Mouse (Mus musculus) MEL (cell line): ENCODE measurements at regions not wholly inside any gene's neighbourhood (a gene's known extent, or its start where the extent isn't known, plus 50 kb on each side); places are given as distances from the start of the nearest gene placed in this dataset.
A peak's percentile ranks its signal among the peaks of the same experiment; 100 is the strongest.

Experiments
- DNase-seq: peaks from one replicate; pipeline ENCODE4 v3.0.0; 2011; ENCODE audit warnings: low read depth, low spot score
- H3K27ac ChIP-seq: 2 replicates; pipeline ENCODE4 v1.5.1; 2012; ENCODE audit warnings: low read depth, mild to moderate bottlenecking, control low read depth, low read length, moderate library complexity; ENCODE audit not compliant: control insufficient read depth
- H3K27me3 ChIP-seq, 2 experiments: fragments of 150-350 bp in 1 of 2; sonication (generic) in 1 of 2; 2 replicates each; pipeline ENCODE4 v1.6.1; 2012; ENCODE audit warnings: low read length in 2 of 2, mild to moderate bottlenecking in 2 of 2, improper control_type of control experiment in 1 of 2, moderate library complexity in 1 of 2; ENCODE audit not compliant: insufficient read depth in 2 of 2, control insufficient read depth in 1 of 2
- H3K36me3 ChIP-seq, 2 experiments: 2 replicates each; pipeline ENCODE4 v1.6.1; 2012 to 2014; ENCODE audit warnings: low read length in 2 of 2, improper control_type of control experiment in 1 of 2, inconsistent platforms in 1 of 2, mild to moderate bottlenecking in 1 of 2; ENCODE audit not compliant: insufficient read depth in 2 of 2, control insufficient read depth in 1 of 2
- H3K4me1 ChIP-seq, 2 experiments: fragments of 150-350 bp in 1 of 2; sonication (generic) in 1 of 2; 2 replicates each; pipeline ENCODE4 v1.6.1; 2012; ENCODE audit warnings: low read length in 2 of 2, improper control_type of control experiment in 1 of 2, mild to moderate bottlenecking in 1 of 2; ENCODE audit not compliant: insufficient read depth in 2 of 2, control insufficient read depth in 1 of 2
- H3K4me3 ChIP-seq, 2 experiments: fragments of 150-350 bp in 1 of 2; sonication (generic) in 1 of 2; 2 replicates each; pipeline ENCODE4 v1.5.1; 2012; ENCODE audit warnings: low read depth in 2 of 2, low read length in 2 of 2, mild to moderate bottlenecking in 2 of 2, moderate library complexity in 2 of 2, control low read depth in 1 of 2, improper control_type of control experiment in 1 of 2; ENCODE audit not compliant: control insufficient read depth in 1 of 2, insufficient read depth in 1 of 2
- H3K79me2 ChIP-seq: 2 replicates; pipeline ENCODE4 v1.6.1; 2012; ENCODE audit warnings: mild to moderate bottlenecking, low read length, moderate library complexity; ENCODE audit not compliant: control insufficient read depth, poor library complexity, insufficient read depth
- H3K9ac ChIP-seq: 2 replicates; pipeline ENCODE4 v1.6.1; 2012; ENCODE audit warnings: low read depth, mild to moderate bottlenecking, control low read depth, low read length, moderate library complexity; ENCODE audit not compliant: control insufficient read depth, poor library complexity, severe bottlenecking
- H3K9me3 ChIP-seq: fragments of 150-350 bp; sonication (generic); replicated peaks from 2 replicates; pipeline ENCODE4 v1.6.1; 2012; ENCODE audit warnings: mild to moderate bottlenecking, low read length, improper control_type of control experiment, moderate library complexity; ENCODE audit not compliant: insufficient read depth
- CHD1 ChIP-seq: IDR thresholded peaks from 2 replicates; pipeline ENCODE4 v1.6.1; 2012; ENCODE audit warnings: low read depth, mild to moderate bottlenecking, inconsistent platforms, low read length, improper control_type of control experiment
- CTCF ChIP-seq, 3 experiments: IDR thresholded peaks in 2 of 3; conservative IDR thresholded peaks in 1 of 3; 2 replicates each; pipeline ENCODE4 v1.5.1; 2011 to 2012; ENCODE audit warnings: low read length in 3 of 3, low read depth in 2 of 3, mild to moderate bottlenecking in 2 of 3, improper control_type of control experiment in 1 of 3, inconsistent platforms in 1 of 3, mixed read lengths in 1 of 3, moderate library complexity in 1 of 3; ENCODE audit not compliant: control insufficient read depth in 1 of 3, insufficient read depth in 1 of 3, poor library complexity in 1 of 3, severe bottlenecking in 1 of 3
- ELF1 ChIP-seq: IDR thresholded peaks from 2 replicates; pipeline ENCODE4 v1.6.1; 2014; ENCODE audit warnings: low read depth, mild to moderate bottlenecking, inconsistent platforms, low read length, improper control_type of control experiment, moderate library complexity
- ETS1 ChIP-seq: IDR thresholded peaks from 2 replicates; pipeline ENCODE4 v1.6.1; 2012; ENCODE audit warnings: low read depth, mild to moderate bottlenecking, inconsistent platforms, low read length, improper control_type of control experiment, moderate library complexity
- JUND ChIP-seq: IDR thresholded peaks from 2 replicates; pipeline ENCODE4 v1.6.1; 2011; ENCODE audit warnings: low read depth, mild to moderate bottlenecking, improper control_type of control experiment, low read length
- KAT2A ChIP-seq: conservative IDR thresholded peaks from 2 replicates; pipeline ENCODE4 v1.6.1; 2012; ENCODE audit warnings: low read depth, low read length, improper control_type of control experiment, inconsistent platforms
- MAX ChIP-seq: IDR thresholded peaks from 2 replicates; pipeline ENCODE4 v1.6.1; 2011; ENCODE audit warnings: low read length, improper control_type of control experiment
- MEF2A ChIP-seq: IDR thresholded peaks from 2 replicates; pipeline ENCODE4 v1.6.1; 2014; ENCODE audit warnings: low read depth, mild to moderate bottlenecking, inconsistent platforms, low read length, improper control_type of control experiment; ENCODE audit not compliant: poor library complexity, insufficient replicate concordance, severe bottlenecking; ENCODE audit errors: extremely low read depth
- MYB ChIP-seq: IDR thresholded peaks from 2 replicates; pipeline ENCODE4 v1.6.1; 2011; ENCODE audit warnings: mild to moderate bottlenecking, low read depth, low read length, improper control_type of control experiment
- NELFE ChIP-seq: IDR thresholded peaks from 2 replicates; pipeline ENCODE4 v1.6.1; 2011; ENCODE audit warnings: low read depth, low read length, improper control_type of control experiment
- POLR2A ChIP-seq, 2 experiments: IDR thresholded peaks; 2 replicates each; pipeline ENCODE4 v1.6.1; 2011 to 2012; ENCODE audit warnings: low read length in 2 of 2, mild to moderate bottlenecking in 2 of 2, control low read depth in 1 of 2, improper control_type of control experiment in 1 of 2, low read depth in 1 of 2, moderate library complexity in 1 of 2; ENCODE audit not compliant: control insufficient read depth in 1 of 2, insufficient read depth in 1 of 2, poor library complexity in 1 of 2
- POLR2AphosphoS2 ChIP-seq: IDR thresholded peaks from 2 replicates; pipeline ENCODE4 v1.6.1; 2011; ENCODE audit warnings: low read length, improper control_type of control experiment
- POLR2AphosphoS5 ChIP-seq: IDR thresholded peaks from 2 replicates; pipeline ENCODE4 v1.6.1; 2012; ENCODE audit warnings: low read depth, borderline replicate concordance, mild to moderate bottlenecking, inconsistent platforms, low read length, moderate library complexity, mixed read lengths
- RAD21 ChIP-seq: IDR thresholded peaks from 2 replicates; pipeline ENCODE4 v1.6.1; 2011; ENCODE audit warnings: mild to moderate bottlenecking, low read depth, low read length, improper control_type of control experiment
- RCOR1 ChIP-seq: IDR thresholded peaks from 2 replicates; pipeline ENCODE4 v1.6.1; 2012; ENCODE audit warnings: low read depth, mild to moderate bottlenecking, inconsistent platforms, low read length, improper control_type of control experiment
- TAL1 ChIP-seq: IDR thresholded peaks from 2 replicates; pipeline ENCODE4 v1.6.1; 2012; ENCODE audit warnings: mild to moderate bottlenecking, inconsistent platforms, low read length, moderate library complexity, mixed read lengths
- TBP ChIP-seq: IDR thresholded peaks from 2 replicates; pipeline ENCODE4 v1.8.0; 2011; ENCODE audit warnings: low read depth, low read length, improper control_type of control experiment
- USF2 ChIP-seq, 2 experiments: IDR thresholded peaks; 2 replicates each; pipeline ENCODE4 v1.6.1; 2011 to 2012; ENCODE audit warnings: improper control_type of control experiment in 2 of 2, low read length in 2 of 2, borderline replicate concordance in 1 of 2, inconsistent platforms in 1 of 2, low read depth in 1 of 2, mild to moderate bottlenecking in 1 of 2; ENCODE audit not compliant: insufficient read depth in 1 of 2

DNA sequence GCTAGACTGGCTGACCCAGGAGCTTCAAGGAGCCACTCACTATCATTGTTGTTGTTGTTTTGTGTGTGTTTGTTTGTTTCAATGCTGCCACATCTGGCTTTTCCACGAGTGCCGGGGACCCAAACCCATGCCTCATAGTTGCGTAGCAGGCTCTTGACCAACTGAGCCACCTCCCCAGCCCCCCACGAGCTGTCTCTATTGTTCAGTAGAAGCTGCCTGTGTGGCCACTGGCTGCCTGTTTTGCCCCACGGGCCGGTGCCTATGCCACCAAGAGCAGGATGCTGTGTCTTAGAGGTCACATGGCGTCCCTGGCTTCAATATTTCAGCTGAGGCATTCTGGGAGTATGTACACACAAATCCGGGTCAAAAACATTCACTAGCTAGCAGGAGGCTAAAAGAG is 75.4 kb upstream of the Maml3 start:
- DNase-seq = no peak
- Histone ChIP-seq H3K9me3 (no peaks in the 10 kb centered on the region), H3K9ac (no peak overlapping the region), H3K36me3 (peaks cover 0 to 6% of the 10 kb centered on the region in 2 experiments; a peak in 2 of 4 replicates), H3K4me1 (peaks cover 0 to 7% of the 10 kb centered on the region in 2 experiments; a peak in 3 of 4 replicates), H3K79me2 (no peaks in the 10 kb centered on the region), H3K27ac (no peak overlapping the region), H3K4me3 (no peak overlapping the region), H3K27me3 (no peaks in the 10 kb centered on the region; a peak in 1 of 4 replicates)
- no peak for TF ChIP-seq KAT2A
- no peak for TF ChIP-seq CHD1
- no peak for TF ChIP-seq TAL1
- no peak for TF ChIP-seq CTCF (IDR thresholded peaks at IDR 0.05 in 2 of 3, conservative IDR thresholded peaks at IDR 0.05 in 1 of 3; ENCODE audit: control insufficient read depth in 1 of 3, insufficient read depth in 1 of 3, low read depth in 2 of 3, low read length in 3 of 3, poor library complexity in 1 of 3, severe bottlenecking in 1 of 3)
- no peak for TF ChIP-seq ETS1
- no peak for TF ChIP-seq POLR2AphosphoS2
- TF ChIP-seq POLR2AphosphoS5 = no peak
- TF ChIP-seq MYB = no peak
- TF ChIP-seq USF2 (IDR thresholded peaks at IDR 0.05; ENCODE audit: borderline replicate concordance in 1 of 2, insufficient read depth in 1 of 2, low read depth in 1 of 2, low read length in 2 of 2) = no peak
- TF ChIP-seq JUND = no peak
- no peak for TF ChIP-seq RAD21
- TF ChIP-seq NELFE = no peak
- no peak for TF ChIP-seq POLR2A (IDR thresholded peaks at IDR 0.05; ENCODE audit: control insufficient read depth in 1 of 2, insufficient read depth in 1 of 2, low read depth in 1 of 2, low read length in 2 of 2, poor library complexity in 1 of 2)
- no peak for TF ChIP-seq MEF2A

DNA sequence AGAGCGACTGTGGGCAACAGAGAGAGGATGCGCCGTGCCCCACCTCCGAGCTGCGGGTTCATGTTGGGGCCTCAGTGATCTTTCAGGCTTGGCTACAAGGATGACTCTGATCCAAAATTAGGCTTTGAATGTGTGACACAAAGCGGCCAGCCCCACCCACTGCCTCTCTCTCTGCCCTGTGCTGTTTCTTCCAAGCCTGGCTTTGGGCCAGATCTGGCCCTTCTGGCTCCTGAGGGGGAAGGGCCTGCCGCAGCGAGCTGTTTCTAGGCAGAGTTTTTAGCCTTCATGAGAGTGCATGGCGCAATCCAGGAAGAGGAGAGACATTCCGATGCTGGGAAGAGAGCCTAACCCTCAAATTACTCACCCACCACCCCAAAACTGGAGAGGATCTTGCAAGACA is 75.9 kb upstream of the Maml3 start:
- no peaks in the 10 kb centered on the region for H3K79me2 ChIP-seq
- peak; percentile 60 for DNase-seq
- no peak for TF ChIP-seq MAX
- no peak for TF ChIP-seq TBP
- TF ChIP-seq ELF1 = no peak
- TF ChIP-seq ETS1 = no peak
- TF ChIP-seq RCOR1 = no peak
- no peak for TF ChIP-seq MYB
- TF ChIP-seq, all 39 proteins: peak for 0
- H3K27me3 ChIP-seq = no peaks in the 10 kb centered on the region; a peak in 1 of 4 replicates
- H3K4me3 ChIP-seq = no peak overlapping the region
- H3K27ac ChIP-seq = no peak overlapping the region
- peaks cover 0 to 6% of the 10 kb centered on the region in 2 experiments; a peak in 2 of 4 replicates for H3K36me3 ChIP-seq
- H3K4me1 ChIP-seq = peaks cover 0 to 7% of the 10 kb centered on the region in 2 experiments; a peak in 3 of 4 replicates
- no peaks in the 10 kb centered on the region for H3K9me3 ChIP-seq
- H3K9ac ChIP-seq = no peak overlapping the region
